Mouse (Mus musculus): ENCODE measurements around the gene Bpgm. TPM values are rescaled to one million over a fixed set of nuclear protein-coding genes. Genes with fewer than 3 reads are reported as not detected.

Bpgm gene
- total and polyA plus RNA-seq, 2 experiments from 2014 or later: 51.4 to 80.6 TPM

DNA sequence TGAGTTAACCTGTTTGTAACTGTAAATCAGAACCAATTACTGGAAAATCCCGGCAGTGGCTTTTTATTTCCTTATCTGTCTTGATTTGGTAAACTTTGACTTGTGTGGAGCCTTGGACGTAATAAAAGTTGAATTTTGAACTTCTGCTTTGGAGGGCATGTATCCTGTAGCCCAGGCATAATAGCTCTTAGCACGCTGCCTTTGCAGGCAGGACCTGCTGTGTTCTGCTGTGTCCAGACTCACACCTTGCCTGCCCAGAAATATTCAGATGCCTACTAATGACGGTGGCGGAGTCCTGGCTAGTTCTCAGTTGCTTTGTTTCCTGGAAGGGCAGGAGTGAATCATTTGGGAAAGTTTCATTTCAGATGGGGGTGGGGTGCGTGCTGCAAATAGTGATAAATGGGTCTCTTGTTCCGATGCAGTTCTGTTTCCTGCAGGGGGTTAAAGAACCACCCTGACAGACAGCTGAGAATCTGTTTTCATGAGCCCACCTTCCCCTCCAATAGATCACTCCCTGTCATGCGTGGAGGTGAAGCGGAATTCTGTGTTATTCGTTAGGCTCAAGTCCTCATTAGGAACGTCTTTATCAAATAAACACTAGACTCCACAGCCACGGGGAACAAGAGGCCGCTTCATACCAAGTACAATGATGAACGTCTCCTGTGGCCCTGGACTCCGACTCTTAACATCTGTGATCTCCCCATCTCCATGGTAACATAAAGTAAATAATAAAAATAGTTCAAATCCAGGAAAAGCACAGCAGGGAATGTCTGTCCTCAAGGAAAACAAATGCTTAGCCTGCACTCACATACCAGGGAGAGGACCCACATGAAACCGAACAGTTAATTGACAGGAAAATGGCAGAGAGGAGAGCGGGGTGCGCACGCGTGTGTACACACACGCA lies 67.5 kb downstream of the Bpgm start:
- DNase-seq (ENCODE audit: low spot score): peak; percentile 47
- WGBS: 46% methylated on average over 21 of the region's 21 CpGs
- Histone ChIP-seq H3K27ac (ENCODE audit: low read depth, low read length) (no peak overlapping the region), H3K9me3 (ENCODE audit: low read length) (no peaks in the 10 kb centered on the region), H3K27me3 (ENCODE audit: insufficient read depth, low read length) (no peaks in the 10 kb centered on the region), H3K9ac (replicated peaks; ENCODE audit: low read length, poor library complexity, severe bottlenecking) (0 out of 2 replicates have a peak overlapping the region, but pooled peaks have one; percentile 1), H3K4me2 (ENCODE audit: low read depth, low read length, poor library complexity, severe bottlenecking) (0 out of 2 replicates have a peak overlapping the region, but pooled peaks have one; percentile 1), H3K36me3 (ENCODE audit: insufficient read depth, low read length) (no peaks in the 10 kb centered on the region), H3K4me3 (ENCODE audit: low read depth, low read length) (no peak overlapping the region), H3K4me1 (ENCODE audit: insufficient read depth, low read length) (no peaks in the 10 kb centered on the region)
- TF ChIP-seq CTCF (IDR thresholded peaks at IDR 0.05): no peak
- no peak for ATAC-seq (ENCODE audit: low FRiP score)

DNA sequence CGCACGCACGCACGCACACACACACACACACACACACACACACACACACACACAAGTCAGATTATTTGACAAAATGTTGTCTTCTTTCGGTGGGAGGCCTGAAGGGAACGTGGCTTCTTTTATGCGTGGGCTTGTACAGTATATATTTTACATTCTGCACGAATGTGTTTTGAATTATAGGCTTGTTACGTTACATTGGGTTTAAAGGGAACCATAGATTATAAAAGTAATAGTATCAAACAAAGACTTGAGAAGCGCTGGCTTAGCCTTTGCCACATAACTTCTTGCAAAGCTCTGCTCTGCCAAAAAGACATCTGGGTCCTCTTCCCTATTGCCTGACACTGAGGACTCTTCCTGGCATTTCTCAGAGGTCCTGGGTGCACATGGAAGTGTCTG lies 68.2 kb downstream of the Bpgm start:
- DNase-seq (ENCODE audit: low spot score): no peak
- Histone ChIP-seq H3K36me3 (ENCODE audit: insufficient read depth, low read length) (no peaks in the 10 kb centered on the region), H3K9me3 (ENCODE audit: low read length) (no peaks in the 10 kb centered on the region), H3K4me3 (ENCODE audit: low read depth, low read length) (no peak overlapping the region), H3K9ac (replicated peaks; ENCODE audit: low read length, poor library complexity, severe bottlenecking) (no peak overlapping the region), H3K27me3 (ENCODE audit: insufficient read depth, low read length) (no peaks in the 10 kb centered on the region), H3K4me2 (ENCODE audit: low read depth, low read length, poor library complexity, severe bottlenecking) (no peak overlapping the region), H3K4me1 (ENCODE audit: insufficient read depth, low read length) (no peaks in the 10 kb centered on the region), H3K27ac (ENCODE audit: low read depth, low read length) (no peak overlapping the region)
- ATAC-seq (ENCODE audit: low FRiP score): no peak
- TF ChIP-seq CTCF (IDR thresholded peaks at IDR 0.05): no peak
- 69% methylated on average over 10 of the region's 10 CpGs for WGBS

DNA sequence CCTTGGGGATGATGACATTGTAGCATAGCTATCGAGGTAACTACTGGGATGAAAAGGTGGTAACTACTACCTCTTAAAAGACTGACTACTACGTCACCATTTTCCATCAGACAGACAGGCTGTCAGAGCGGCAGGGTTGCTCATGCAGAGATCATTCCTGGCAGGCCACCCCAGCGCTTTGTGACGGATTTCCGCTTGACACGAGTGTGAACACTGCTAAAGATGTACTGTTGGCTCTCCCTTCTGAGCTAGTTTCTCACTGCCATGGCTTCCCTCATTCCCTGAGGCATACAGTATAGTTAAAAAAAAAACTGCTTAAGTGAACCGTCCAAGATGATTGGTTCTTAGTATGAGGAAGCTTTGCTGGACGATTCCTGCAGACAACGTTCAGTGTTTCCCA lies 69.3 kb downstream of the Bpgm start:
- Histone ChIP-seq H3K4me1 (ENCODE audit: insufficient read depth, low read length) (no peaks in the 10 kb centered on the region), H3K36me3 (ENCODE audit: insufficient read depth, low read length) (no peaks in the 10 kb centered on the region), H3K27me3 (ENCODE audit: insufficient read depth, low read length) (no peaks in the 10 kb centered on the region), H3K4me3 (ENCODE audit: low read depth, low read length) (no peak overlapping the region), H3K9me3 (ENCODE audit: low read length) (no peaks in the 10 kb centered on the region), H3K4me2 (ENCODE audit: low read depth, low read length, poor library complexity, severe bottlenecking) (no peak overlapping the region), H3K9ac (replicated peaks; ENCODE audit: low read length, poor library complexity, severe bottlenecking) (no peak overlapping the region), H3K27ac (ENCODE audit: low read depth, low read length) (no peak overlapping the region)
- ATAC-seq (ENCODE audit: low FRiP score): no peak
- peak; percentile 10 for DNase-seq (ENCODE audit: low spot score)
- WGBS: 68% methylated on average over 10 of the region's 10 CpGs
- TF ChIP-seq CTCF (IDR thresholded peaks at IDR 0.05): no peak

DNA sequence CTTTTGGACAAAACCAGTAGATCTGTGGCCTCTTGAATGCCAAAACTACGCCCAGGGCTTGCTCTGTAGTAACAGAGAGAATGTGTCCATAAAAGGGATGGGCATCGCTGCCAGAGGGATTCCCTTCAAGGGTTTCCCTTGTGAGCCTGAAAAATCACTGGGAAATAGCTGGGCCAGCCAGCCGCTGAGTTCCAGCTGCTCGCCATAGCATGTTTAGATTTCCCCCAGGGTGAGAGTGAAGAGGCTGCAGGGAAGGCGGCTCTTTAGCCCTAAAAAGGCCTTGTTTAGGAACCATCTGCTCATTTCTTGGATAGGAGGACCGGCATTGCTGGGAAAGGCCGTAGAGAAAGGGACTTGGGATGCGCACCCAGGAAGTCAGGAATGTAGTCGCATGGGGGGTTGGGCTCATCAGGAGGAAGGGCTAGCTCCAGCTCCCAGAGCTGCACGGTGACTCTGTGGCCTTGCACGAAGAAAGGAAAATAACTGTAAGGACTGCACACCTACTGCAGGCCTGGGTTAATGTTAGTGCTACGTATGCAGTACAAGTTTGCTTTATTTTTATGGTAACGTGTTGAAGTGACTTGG lies 72.5 kb downstream of the Bpgm start:
- no peak overlapping the region for H3K27ac ChIP-seq (ENCODE audit: low read depth, low read length)
- H3K36me3 ChIP-seq (ENCODE audit: insufficient read depth, low read length): no peaks in the 10 kb centered on the region
- no peaks in the 10 kb centered on the region for H3K27me3 ChIP-seq (ENCODE audit: insufficient read depth, low read length)
- no peak overlapping the region for H3K9ac ChIP-seq (replicated peaks; ENCODE audit: low read length, poor library complexity, severe bottlenecking)
- H3K4me2 ChIP-seq (ENCODE audit: low read depth, low read length, poor library complexity, severe bottlenecking): no peak overlapping the region
- TF ChIP-seq CTCF (IDR thresholded peaks at IDR 0.05): no peak
- H3K4me3 ChIP-seq (ENCODE audit: low read depth, low read length): no peak overlapping the region
- no peaks in the 10 kb centered on the region for H3K9me3 ChIP-seq (ENCODE audit: low read length)
- H3K4me1 ChIP-seq (ENCODE audit: insufficient read depth, low read length): no peaks in the 10 kb centered on the region
- 60% methylated on average over 13 of the region's 13 CpGs for WGBS
- ATAC-seq (ENCODE audit: low FRiP score) (no peak), DNase-seq (ENCODE audit: low spot score) (no peak)

DNA sequence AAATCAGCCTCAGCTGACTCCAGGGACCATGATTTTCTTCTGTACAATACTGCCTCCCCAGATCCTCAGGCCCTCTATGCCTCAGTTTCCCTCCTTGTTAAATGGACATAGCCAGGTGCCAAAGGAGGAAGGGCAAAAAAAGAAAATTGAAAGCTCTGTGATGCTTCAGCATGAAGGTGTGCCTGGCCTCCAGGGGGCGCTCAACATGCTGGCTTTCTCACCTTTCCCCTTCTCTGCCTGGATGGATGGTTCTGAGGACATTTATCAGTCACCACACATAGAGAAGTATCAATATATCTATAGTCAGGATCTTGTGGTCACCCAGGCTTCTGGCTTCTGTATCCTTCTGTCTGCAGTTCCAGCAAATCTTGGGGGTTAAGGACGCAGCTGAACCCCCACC lies 73.0 kb downstream of the Bpgm start:
- ATAC-seq (ENCODE audit: low FRiP score): no peak
- no peak overlapping the region for H3K4me2 ChIP-seq (ENCODE audit: low read depth, low read length, poor library complexity, severe bottlenecking)
- no peak overlapping the region for H3K4me3 ChIP-seq (ENCODE audit: low read depth, low read length)
- WGBS: 34% methylated on average over 2 of the region's 2 CpGs
- no peaks in the 10 kb centered on the region for H3K9me3 ChIP-seq (ENCODE audit: low read length)
- peak; percentile 66 for TF ChIP-seq CTCF (IDR thresholded peaks at IDR 0.05)
- H3K27ac ChIP-seq (ENCODE audit: low read depth, low read length): no peak overlapping the region
- H3K9ac ChIP-seq (replicated peaks; ENCODE audit: low read length, poor library complexity, severe bottlenecking): no peak overlapping the region
- no peaks in the 10 kb centered on the region for H3K4me1 ChIP-seq (ENCODE audit: insufficient read depth, low read length)
- H3K27me3 ChIP-seq (ENCODE audit: insufficient read depth, low read length): no peaks in the 10 kb centered on the region
- DNase-seq (ENCODE audit: low spot score): no peak
- no peaks in the 10 kb centered on the region for H3K36me3 ChIP-seq (ENCODE audit: insufficient read depth, low read length)
